25 mouse cellular contexts compared by ENCODE assay signal in the genomic region with DNA sequence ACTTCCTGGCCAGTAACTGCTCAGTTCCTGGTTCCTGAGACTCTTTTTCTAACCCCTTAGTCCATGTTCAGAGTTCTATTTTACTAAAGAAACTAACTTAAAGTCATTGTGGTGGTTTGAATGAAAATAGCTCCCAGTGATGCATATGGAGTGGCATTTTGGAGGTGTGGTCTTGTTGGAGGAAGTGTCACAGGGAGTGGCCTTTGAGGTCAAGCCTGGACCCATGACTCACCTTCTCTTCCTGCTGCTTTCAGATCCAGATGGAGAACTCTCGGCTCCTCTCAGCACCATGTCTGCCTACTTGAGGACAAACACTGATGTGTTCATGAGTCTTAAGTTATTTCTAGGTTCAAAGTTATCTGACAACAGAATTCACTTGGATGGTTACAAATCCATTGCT.
DNase-seq lines count a peak whose midpoint lies in the region; ATAC-seq lines count a peak whose summit lies in the region.
"Had no signal": no experiment of that assay in that cellular context is flagged by ENCODE, and none has a peak within 500 bp of the region (broad histone marks: within the 10 kb centered on the region; RNA-seq: fewer than 3 reads in every experiment).

No protein-coding gene starts in this region.

- no peaks in the 10 kb centered on the region for H3K27me3 ChIP-seq in midbrain, embryonic 15.5 days (replicated peaks)
- H3K27me3 ChIP-seq: CH12.LX; embryonic facial prominence, embryonic 13.5 days; hindbrain, embryonic 12.5 days; hindbrain, embryonic 15.5 days had no signal

- H3K4me1 ChIP-seq in midbrain, embryonic 15.5 days, result no peaks in the 10 kb centered on the region
- H3K4me1 ChIP-seq: embryonic facial prominence, embryonic 10.5 days; embryonic facial prominence, embryonic 13.5 days; hindbrain, embryonic 12.5 days; hindbrain, embryonic 15.5 days had no signal

- no peak overlapping the region for H3K27ac ChIP-seq in midbrain, embryonic 15.5 days
- H3K27ac ChIP-seq: embryonic facial prominence, embryonic 10.5 days; embryonic facial prominence, embryonic 13.5 days; heart, adult 2 months; hindbrain, embryonic 12.5 days; hindbrain, embryonic 15.5 days had no signal

- no peak for ATAC-seq in midbrain, embryonic 15.5 days (replicated peaks)
- ATAC-seq: forebrain, embryonic 14.5 days; intestine, postnatal 0 days; Patski had no signal

- H3K9me3 ChIP-seq in midbrain, embryonic 15.5 days, result no peaks in the 10 kb centered on the region
- H3K9me3 ChIP-seq: embryonic facial prominence, embryonic 10.5 days; embryonic facial prominence, embryonic 13.5 days; hindbrain, embryonic 12.5 days; hindbrain, embryonic 15.5 days had no signal

- H3K4me3 ChIP-seq in midbrain, embryonic 15.5 days, result no peak overlapping the region
- H3K4me3 ChIP-seq: embryonic facial prominence, embryonic 10.5 days; embryonic facial prominence, embryonic 13.5 days; heart, adult 2 months; hindbrain, embryonic 12.5 days; hindbrain, embryonic 15.5 days had no signal

- DNase-seq in 3T3-L1 (ENCODE audit: low read depth, low spot score), result peak; percentile 96
- peak; percentile 61 for DNase-seq in NIH3T3 (ENCODE audit: low read depth)
- peak; percentile 8 for DNase-seq in fibroblast of lung, adult 2 months (ENCODE audit: low read depth)
- DNase-seq in layer of hippocampus, adult 18-20 months (ENCODE audit: low spot score in 2 of 2), result no peak
- no peak for DNase-seq in layer of hippocampus, postnatal 14 days (ENCODE audit: low spot score in 2 of 2)
- DNase-seq in MN1 (ENCODE audit: low spot score), result no peak
- DNase-seq: adrenal gland, adult 2 months; adrenal gland, postnatal 14 days; cerebellum, adult 11 months; cerebellum, adult 2 months; cerebellum, adult 9-11 months; cerebellum, postnatal 25 days; gastrocnemius, postnatal 25 days; heart, adult 2 months had no signal

- no peaks in the 10 kb centered on the region for H3K36me3 ChIP-seq in midbrain, embryonic 15.5 days (replicated peaks)
- H3K36me3 ChIP-seq: embryonic facial prominence, embryonic 10.5 days; embryonic facial prominence, embryonic 13.5 days; G1E; hindbrain, embryonic 12.5 days; hindbrain, embryonic 15.5 days had no signal

- H3K4me2 ChIP-seq in midbrain, embryonic 15.5 days, result no peak overlapping the region
- H3K4me2 ChIP-seq: embryonic facial prominence, embryonic 13.5 days; heart, embryonic 11.5 days; hindbrain, embryonic 12.5 days; hindbrain, embryonic 15.5 days had no signal

- no peak overlapping the region for H3K9ac ChIP-seq in midbrain, embryonic 15.5 days
- H3K9ac ChIP-seq: embryonic facial prominence, embryonic 13.5 days; hindbrain, embryonic 12.5 days; hindbrain, embryonic 15.5 days had no signal

- 84% methylated on average over 1 of the region's 1 CpGs for WGBS in midbrain, embryonic 15.5 days

Comparison
In these comparisons a context has a peak if more than half of its experiments do, and no peak if none do; other contexts are left out.
1. DNase-seq: peak in 3T3-L1 (single experiment), NIH3T3 (single experiment) and fibroblast of lung, adult 2 months (single experiment); none in layer of hippocampus, adult 18-20 months (0 of 2), layer of hippocampus, postnatal 14 days (0 of 2) and MN1 (single experiment).